Mouse (Mus musculus): ENCODE results near the gene Gm45716.

Gene Gm45716

GRCm38 (mm10) chr11:90214246-90214645 is 26.8 kb downstream of the Gm45716 start:
- DNase-seq (ENCODE audit: low spot score): peak; percentile 38

GRCm38 (mm10) chr11:90220022-90220645 is 32.7 kb downstream of the Gm45716 start:
- no peak for DNase-seq (ENCODE audit: low spot score)

- no peak for DNase-seq (ENCODE audit: low spot score)
Measured at GRCm38 (mm10) chr11:90220750-90221149, 33.3 kb downstream of the Gm45716 start.

- no peak for DNase-seq (ENCODE audit: low spot score)
Measured at GRCm38 (mm10) chr11:90224914-90225470, 37.5 kb downstream of the Gm45716 start.

GRCm38 (mm10) chr11:90227000-90227922 is 39.8 kb downstream of the Gm45716 start:
- DNase-seq (ENCODE audit: low spot score): no peak

- no peak for DNase-seq (ENCODE audit: low spot score)
Measured at GRCm38 (mm10) chr11:90228251-90228949, 40.9 kb downstream of the Gm45716 start.

- DNase-seq (ENCODE audit: low spot score): no peak
Measured at GRCm38 (mm10) chr11:90229800-90230199, 42.3 kb downstream of the Gm45716 start.

GRCm38 (mm10) chr11:90230671-90231070 is 43.2 kb downstream of the Gm45716 start:
- DNase-seq (ENCODE audit: low spot score): no peak

GRCm38 (mm10) chr11:90231631-90232030 is 44.1 kb downstream of the Gm45716 start:
- no peak for DNase-seq (ENCODE audit: low spot score)

GRCm38 (mm10) chr11:90232685-90233084 is 45.2 kb downstream of the Gm45716 start:
- no peak for DNase-seq (ENCODE audit: low spot score)

GRCm38 (mm10) chr11:90235221-90235620 is 47.7 kb downstream of the Gm45716 start:
- DNase-seq (ENCODE audit: low spot score): no peak

GRCm38 (mm10) chr11:90237616-90238015 is 50.1 kb downstream of the Gm45716 start:
- no peak for DNase-seq (ENCODE audit: low spot score)

GRCm38 (mm10) chr11:90238657-90239056 is 51.2 kb downstream of the Gm45716 start:
- peak; percentile 16 for DNase-seq (ENCODE audit: low spot score)

- DNase-seq (ENCODE audit: low spot score): no peak
Measured at GRCm38 (mm10) chr11:90240652-90241330, 53.3 kb downstream of the Gm45716 start.

- no peak for DNase-seq (ENCODE audit: low spot score)
Measured at GRCm38 (mm10) chr11:90241874-90242273, 54.4 kb downstream of the Gm45716 start.

- no peak for DNase-seq (ENCODE audit: low spot score)
Measured at GRCm38 (mm10) chr11:90243300-90243699, 55.8 kb downstream of the Gm45716 start.

GRCm38 (mm10) chr11:90245630-90246029 is 58.1 kb downstream of the Gm45716 start:
- no peak for DNase-seq (ENCODE audit: low spot score)

GRCm38 (mm10) chr11:90246676-90247075 is 59.2 kb downstream of the Gm45716 start:
- DNase-seq (ENCODE audit: low spot score): no peak

- no peak for DNase-seq (ENCODE audit: low spot score)
Measured at GRCm38 (mm10) chr11:90247793-90248192, 60.3 kb downstream of the Gm45716 start.

- DNase-seq (ENCODE audit: low spot score): peak; percentile 98
Measured at GRCm38 (mm10) chr11:90249025-90249650, 61.7 kb downstream of the Gm45716 start, which contains the start of gene Mmd. TSS of gene Mmd (plus strand) at chr11:90249456.

GRCm38 (mm10) chr11:90249701-90250141 is 62.2 kb downstream of the Gm45716 start:
- DNase-seq (ENCODE audit: low spot score): no peak

Data from retina, embryonic 14.5 days (tissue).